Mouse (Mus musculus): ENCODE measurements around the gene Hpse.

The Hpse gene

GRCm38 (mm10) chr5:100634885-100635478 lies 84.5 kb downstream of the Hpse start:
- no peak for TF ChIP-seq GATA4 (IDR thresholded peaks at IDR 0.05; ENCODE audit: insufficient replicate concordance, low read length)

GRCm38 (mm10) chr5:100632540-100633129 lies 86.9 kb downstream of the Hpse start:
- no peak for TF ChIP-seq GATA4 (IDR thresholded peaks at IDR 0.05; ENCODE audit: insufficient replicate concordance, low read length)

Data from liver, adult (tissue).